Mouse (Mus musculus): ENCODE data around the gene Mgat5b.

The Mgat5b gene

GRCm38 (mm10) chr11:116919186-116920020 is 740 bp downstream of the Mgat5b start:
- DNase-seq: no peak

GRCm38 (mm10) chr11:116920746-116921145 is 2.1 kb downstream of the Mgat5b start:
- DNase-seq: no peak

- DNase-seq: no peak
Observed at GRCm38 (mm10) chr11:116922058-116922457, 3.4 kb downstream of the Mgat5b start.

GRCm38 (mm10) chr11:116928031-116928430 is 9.4 kb downstream of the Mgat5b start:
- no peak for DNase-seq

- no peak for DNase-seq
Observed at GRCm38 (mm10) chr11:116934862-116935261, 16.2 kb downstream of the Mgat5b start.

- no peak for DNase-seq
Observed at GRCm38 (mm10) chr11:116935354-116935753, 16.7 kb downstream of the Mgat5b start.

GRCm38 (mm10) chr11:116935917-116936316 is 17.3 kb downstream of the Mgat5b start:
- no peak for DNase-seq

GRCm38 (mm10) chr11:116937141-116937540 is 18.5 kb downstream of the Mgat5b start:
- DNase-seq: no peak

- DNase-seq: no peak
Observed at GRCm38 (mm10) chr11:116940088-116940855, 21.6 kb downstream of the Mgat5b start.

- no peak for DNase-seq
Observed at GRCm38 (mm10) chr11:116944346-116944745, 25.7 kb downstream of the Mgat5b start.

GRCm38 (mm10) chr11:116949832-116950231 is 31.2 kb downstream of the Mgat5b start:
- no peak for DNase-seq

- no peak for DNase-seq
Observed at GRCm38 (mm10) chr11:116951429-116951828, 32.8 kb downstream of the Mgat5b start.

- DNase-seq: no peak
Observed at GRCm38 (mm10) chr11:116954231-116955118, 35.8 kb downstream of the Mgat5b start.

- DNase-seq: no peak
Observed at GRCm38 (mm10) chr11:116958601-116959000, 39.9 kb downstream of the Mgat5b start.

- DNase-seq: no peak
Observed at GRCm38 (mm10) chr11:116965061-116965460, 46.4 kb downstream of the Mgat5b start.

- no peak for DNase-seq
Observed at GRCm38 (mm10) chr11:116965961-116966360, 47.3 kb downstream of the Mgat5b start.

- DNase-seq: no peak
Observed at GRCm38 (mm10) chr11:116968586-116968985, 49.9 kb downstream of the Mgat5b start.

GRCm38 (mm10) chr11:116969498-116969897 is 50.8 kb downstream of the Mgat5b start:
- no peak for DNase-seq

- DNase-seq: no peak
Observed at GRCm38 (mm10) chr11:116970847-116971246, 52.2 kb downstream of the Mgat5b start.

GRCm38 (mm10) chr11:116972828-116973227 is 54.2 kb downstream of the Mgat5b start:
- DNase-seq: no peak

- no peak for DNase-seq
Observed at GRCm38 (mm10) chr11:116973508-116973907, 54.8 kb downstream of the Mgat5b start.

GRCm38 (mm10) chr11:116974341-116974740 is 55.7 kb downstream of the Mgat5b start:
- DNase-seq: no peak

- DNase-seq: no peak
Observed at GRCm38 (mm10) chr11:116980313-116980712, 61.6 kb downstream of the Mgat5b start.
